ENCODE assay signal across 9 mouse cellular contexts in the genomic region with DNA sequence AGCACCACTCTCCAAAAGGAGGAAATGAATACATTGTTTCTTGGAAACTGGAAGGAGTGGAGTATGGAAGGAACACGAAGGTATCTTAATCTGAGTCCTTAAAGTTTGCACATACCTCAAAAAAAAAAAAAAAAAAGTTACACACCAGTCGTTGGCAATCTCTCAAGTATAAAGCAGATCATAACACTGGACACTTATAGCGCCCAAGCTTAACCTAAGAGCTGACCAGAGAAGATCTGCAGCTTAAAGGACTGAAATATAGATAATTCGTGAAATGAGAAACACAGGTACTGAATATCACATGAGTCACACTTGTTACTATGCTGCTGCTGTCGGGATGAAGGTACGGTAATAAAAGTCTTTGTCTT. TPM values are rescaled to one million over a fixed set of nuclear protein-coding genes. Genes with fewer than 3 reads are reported as not detected.
DNase-seq lines count a peak whose midpoint lies in the region; ATAC-seq and TF ChIP-seq lines count a peak whose summit lies in the region.
"Had no signal": no experiment of that assay in that cellular context is flagged by ENCODE, and none has a peak within 500 bp of the region (broad histone marks: within the 10 kb centered on the region; RNA-seq: fewer than 3 reads in every experiment).

No protein-coding gene starts in this region.

- no peaks in the 10 kb centered on the region for H3K27me3 ChIP-seq in neural tube, embryonic 11.5 days (ENCODE audit: control insufficient read depth, insufficient read depth, low read length)
- H3K27me3 ChIP-seq in limb, embryonic 14.5 days (ENCODE audit: control insufficient read depth, insufficient read depth, low read length): no peaks in the 10 kb centered on the region
- no peaks in the 10 kb centered on the region for H3K27me3 ChIP-seq in stomach, embryonic 16.5 days (ENCODE audit: control insufficient read depth, insufficient read depth, low read length)

- no peak for TF ChIP-seq POLR2A in limb, embryonic 14.5 days (IDR thresholded peaks at IDR 0.05; ENCODE audit: borderline replicate concordance, extremely low read depth, insufficient read depth, insufficient read length)

- no peak for DNase-seq in cerebellum, adult 11-12 months
- DNase-seq in neural tube, embryonic 11.5 days (ENCODE audit: low spot score): no peak
- no peak for DNase-seq in neural tube, embryonic 10.5 days (ENCODE audit: extremely low spot score, low spot score)
- no peak for DNase-seq in limb, embryonic 14.5 days (ENCODE audit: low spot score)
- no peak for DNase-seq in right cerebral cortex, adult 18-20 months
- DNase-seq in left cerebral cortex, postnatal 25 days (ENCODE audit: low spot score in 2 of 2): no peak

- peak overlapping the region; percentile 62 for H3K4me3 ChIP-seq in neural tube, embryonic 11.5 days (ENCODE audit: low read depth, low read length)
- H3K4me3 ChIP-seq in limb, embryonic 14.5 days (replicated peaks; ENCODE audit: low read length): peak overlapping the region; percentile 70
- peak overlapping the region; percentile 83 for H3K4me3 ChIP-seq in stomach, embryonic 16.5 days (replicated peaks; ENCODE audit: low read length)

- intact Hi-C loops in left cerebral cortex, postnatal 25 days (cut with DNase I): loop anchor here (10.0 kb wide), 1 partner anchor 451 kb away; the partner anchor contains the start of gene Spaca6

- WGBS in neural tube, embryonic 11.5 days: 6% methylated on average over 6 of the region's 6 CpGs
- 4% methylated on average over 6 of the region's 6 CpGs for WGBS in limb, embryonic 14.5 days
- 4% methylated on average over 6 of the region's 6 CpGs for WGBS in stomach, embryonic 16.5 days

- ATAC-seq in cerebellum, adult (ENCODE audit: insufficient number of reproducible peaks, low FRiP score, low TSS enrichment): 0 out of 2 replicates have a peak, but pooled peaks have one; percentile 2
- no peak; the same call in none of the 2 replicates for ATAC-seq in neural tube, embryonic 11.5 days (ENCODE audit: insufficient read depth, low FRiP score, low TSS enrichment)
- ATAC-seq in limb, embryonic 14.5 days (ENCODE audit: low FRiP score, low read depth): no peak; the same call in 1 of the 2 replicates
- ATAC-seq in stomach, embryonic 16.5 days (ENCODE audit: insufficient read depth, low FRiP score): no peak

- H3K27ac ChIP-seq in neural tube, embryonic 11.5 days (ENCODE audit: low read depth, low read length): peak overlapping the region; percentile 63
- peak overlapping the region; percentile 82 for H3K27ac ChIP-seq in limb, embryonic 14.5 days (replicated peaks; ENCODE audit: low read depth, low read length)
- peak overlapping the region; percentile 89 for H3K27ac ChIP-seq in stomach, embryonic 16.5 days (ENCODE audit: low read length)

- peak overlapping the region; percentile 61 for H3K4me2 ChIP-seq in neural tube, embryonic 11.5 days (ENCODE audit: low read depth)
- peak overlapping the region; percentile 75 for H3K4me2 ChIP-seq in limb, embryonic 14.5 days (replicated peaks; ENCODE audit: low read depth, low read length, severe bottlenecking)
- H3K4me2 ChIP-seq in stomach, embryonic 16.5 days (ENCODE audit: low read depth, low read length): peak overlapping the region; percentile 60

- H3K9me3 ChIP-seq in neural tube, embryonic 11.5 days (ENCODE audit: control insufficient read depth, low read length): no peaks in the 10 kb centered on the region
- H3K9me3 ChIP-seq in limb, embryonic 14.5 days (ENCODE audit: control insufficient read depth, low read length): no peaks in the 10 kb centered on the region
- H3K9me3 ChIP-seq in stomach, embryonic 16.5 days (replicated peaks; ENCODE audit: control insufficient read depth, low read length): no peaks in the 10 kb centered on the region

- 0 out of 2 replicates have a peak, but pooled peaks cover 5% of the 10 kb centered on the region for H3K4me1 ChIP-seq in neural tube, embryonic 11.5 days (ENCODE audit: control insufficient read depth, insufficient read depth, low read length)
- H3K4me1 ChIP-seq in limb, embryonic 14.5 days (ENCODE audit: control insufficient read depth, insufficient read depth, low read length): peaks cover 5% of the 10 kb centered on the region; the same call in 1 of the 2 replicates
- no peaks in the 10 kb centered on the region for H3K4me1 ChIP-seq in stomach, embryonic 16.5 days (ENCODE audit: control insufficient read depth, insufficient read depth, low read length)

- no peaks in the 10 kb centered on the region; the same call in 1 of the 2 replicates for H3K36me3 ChIP-seq in neural tube, embryonic 11.5 days (ENCODE audit: control insufficient read depth, insufficient read depth, low read length)
- H3K36me3 ChIP-seq in limb, embryonic 14.5 days (ENCODE audit: control insufficient read depth, insufficient read depth, low read length): peaks cover 9% of the 10 kb centered on the region
- H3K36me3 ChIP-seq in stomach, embryonic 16.5 days (ENCODE audit: control insufficient read depth, insufficient read depth, low read length): 0 out of 2 replicates have a peak, but pooled peaks cover 7% of the 10 kb centered on the region

- peak overlapping the region; percentile 64 for H3K9ac ChIP-seq in neural tube, embryonic 11.5 days (ENCODE audit: low read length)
- H3K9ac ChIP-seq in limb, embryonic 14.5 days (ENCODE audit: low read depth, low read length, severe bottlenecking): peak overlapping the region; percentile 78
- peak overlapping the region; percentile 84 for H3K9ac ChIP-seq in stomach, embryonic 16.5 days (ENCODE audit: low read length)

RNA-seq across cellular contexts. Expression of gene Riok2, which starts 0.6 kb away (rescaled TPM):
- 25.7 and 31.3 TPM in 2 replicates for polyA plus RNA-seq in neural tube, embryonic 11.5 days (2014; fragmentation: Nextera tagmentation; extraction: Ambion mirVana)
- 32.9 and 33.7 TPM in 2 replicates for polyA plus RNA-seq in limb, embryonic 14.5 days (2012; rRNA removed)
- 24.5 and 27.2 TPM in 2 replicates for polyA plus RNA-seq in limb, embryonic 14.5 days (2014; fragmentation: Nextera tagmentation; extraction: Ambion mirVana)
- polyA plus RNA-seq in stomach, embryonic 16.5 days (2015; fragmentation: Nextera tagmentation; extraction: Ambion mirVana): 21.8 and 24.9 TPM in 2 replicates
- total RNA-seq in left cerebral cortex, postnatal 25 days (2021): 10 to 100 TPM; 16.5 to 16.7 TPM

RNA-seq across cellular contexts. Expression of gene Lix1, which starts 28.9 kb away (rescaled TPM):
- 12.4 and 14.7 TPM in 2 replicates for polyA plus RNA-seq in neural tube, embryonic 11.5 days (2014; fragmentation: Nextera tagmentation; extraction: Ambion mirVana)
- 6.0 and 7.0 TPM in 2 replicates for polyA plus RNA-seq in limb, embryonic 14.5 days (2012; rRNA removed)
- polyA plus RNA-seq in limb, embryonic 14.5 days (2014; fragmentation: Nextera tagmentation; extraction: Ambion mirVana): 7.6 and 8.6 TPM in 2 replicates
- 4.9 and 5.9 TPM in 2 replicates for polyA plus RNA-seq in stomach, embryonic 16.5 days (2015; fragmentation: Nextera tagmentation; extraction: Ambion mirVana)
- 10 to 100 TPM; 63.5 to 74.9 TPM for total RNA-seq in left cerebral cortex, postnatal 25 days (2021)
- total RNA-seq: common myeloid progenitor, adult 5-6 weeks had no signal
